Mouse (Mus musculus) gastrocnemius, postnatal 10 days (tissue): ENCODE measurements around the gene Vmn2r19. TPM values are rescaled to one million over a fixed set of nuclear protein-coding genes. Genes with fewer than 3 reads are reported as not detected.

Experiments
- total RNA-seq, 2 experiments: library from RNA; stranded (reverse); gene quantifications; 2 replicates each; pipeline ENCODE4 v1.2.3; 2021

Gene Vmn2r19
- total RNA-seq, 2 experiments from 2014 or later = not detected

Other genes with a start within 250 kb of the Vmn2r19 start
- gene Clec4a2, start 201.9 kb upstream of the Vmn2r19 start, total RNA-seq = 1 to 10 TPM; 1.3 to 2.9 TPM
- not detected for gene Clec4b2, start 135.4 kb upstream of the Vmn2r19 start, total RNA-seq
- 1 to 10 TPM; 1.6 TPM for gene Clec4n, start 78.5 kb upstream of the Vmn2r19 start, total RNA-seq
- gene Clec4d, start 46.2 kb upstream of the Vmn2r19 start, total RNA-seq = under 1 TPM in 1 of 2 experiments, not detected in 1; 0.19 TPM
- gene Clec4e, start 18.5 kb upstream of the Vmn2r19 start, total RNA-seq = under 1 TPM in 1 of 2 experiments, not detected in 1; 0.16 TPM
- gene Vmn2r20, start 109.8 kb downstream of the Vmn2r19 start, total RNA-seq = not detected
- not detected for gene Vmn2r21, start 225.1 kb downstream of the Vmn2r19 start, total RNA-seq